Mouse (Mus musculus) CD4-positive naive resting alpha-beta T cell, adult 57 days (primary cell): ENCODE data around the gene Rdh5. TPM values are rescaled to one million over a fixed set of nuclear protein-coding genes. Genes with fewer than 3 reads are reported as not detected.

Experiments
- total RNA-seq: library from RNA; stranded (reverse); gene quantifications from one replicate; pipeline ENCODE4 v1.2.4, GENCODE M21; 2023

Gene Rdh5
- 12.7 TPM for total RNA-seq

GRCm38 (mm10) chr10:128922822-128923012 lies at the start of gene Rdh5:
Gene Rdh5, minus strand, starts transcription at chr10:128922888.

GRCm38 (mm10) chr10:128960590-128961584 lies 38.2 kb upstream of the Rdh5 start, which contains the start of gene Mettl7b:
Gene Mettl7b, minus strand, starts transcription at chr10:128960988.

GRCm38 (mm10) chr10:128933574-128933973 lies 10.9 kb upstream of the Rdh5 start, which contains the start of gene Itga7:
Gene Itga7, plus strand, starts transcription at chr10:128933818.

GRCm38 (mm10) chr10:128923935-128924334 lies 1.2 kb upstream of the Rdh5 start, which contains the start of gene Bloc1s1:
Gene Bloc1s1, minus strand, starts transcription at chr10:128924035.

GRCm38 (mm10) chr10:128900698-128901097 lies 22.0 kb downstream of the Rdh5 start, which contains the start of gene Cd63:
Gene Cd63, plus strand, starts transcription at chr10:128900989.

GRCm38 (mm10) chr10:128891296-128892094 lies 31.2 kb downstream of the Rdh5 start, which contains the start of gene Gdf11:
Gene Gdf11, minus strand, starts transcription at chr10:128891718.

Other genes starting within 250 kb of the Rdh5 start
- gene Suox, start 248.8 kb downstream of the Rdh5 start, total RNA-seq: 12.7 TPM
- 33.4 TPM for gene Rab5b, start 226.6 kb downstream of the Rdh5 start, total RNA-seq
- 0.53 TPM for gene Pmel, start 218.7 kb downstream of the Rdh5 start, total RNA-seq
- 33.1 TPM for gene Cdk2, start 217.9 kb downstream of the Rdh5 start, total RNA-seq
- 936 TPM for gene Dgka, start 178.0 kb downstream of the Rdh5 start, total RNA-seq
- 69.8 TPM for gene Pym1, start 175.0 kb downstream of the Rdh5 start, total RNA-seq
- gene Mmp19, start 132.0 kb downstream of the Rdh5 start, total RNA-seq: 0.83 TPM
- gene Dnajc14, start 118.8 kb downstream of the Rdh5 start, total RNA-seq: 64.0 TPM
- gene Tmem198b, start 118.5 kb downstream of the Rdh5 start, total RNA-seq: 7.8 TPM
- 42.1 TPM for gene Sarnp, start 105.6 kb downstream of the Rdh5 start, total RNA-seq
- 16.0 TPM for gene Ormdl2, start 101.2 kb downstream of the Rdh5 start, total RNA-seq
- gene Gdf11, start 31.2 kb downstream of the Rdh5 start, total RNA-seq: 11.5 TPM
- 2.3 TPM for gene Cd63, start 21.9 kb downstream of the Rdh5 start, total RNA-seq
- 54.9 TPM for gene Bloc1s1, start 1.1 kb upstream of the Rdh5 start, total RNA-seq
- gene Itga7, start 10.9 kb upstream of the Rdh5 start, total RNA-seq: 8.2 TPM
- not detected for gene Mettl7b, start 38.1 kb upstream of the Rdh5 start, total RNA-seq
- gene Olfr9, start 66.5 kb upstream of the Rdh5 start, total RNA-seq: 2.8 TPM
- not detected for gene Olfr763, start 87.9 kb upstream of the Rdh5 start, total RNA-seq
- not detected for gene Olfr764-ps1, start 117.0 kb upstream of the Rdh5 start, total RNA-seq
- gene Olfr765, start 127.1 kb upstream of the Rdh5 start, total RNA-seq: not detected
- not detected for gene Olfr766-ps1, start 146.1 kb upstream of the Rdh5 start, total RNA-seq
- gene Olfr767, start 160.0 kb upstream of the Rdh5 start, total RNA-seq: not detected
- gene Olfr768, start 176.5 kb upstream of the Rdh5 start, total RNA-seq: not detected
- not detected for gene Olfr769, start 195.0 kb upstream of the Rdh5 start, total RNA-seq
- gene Olfr770, start 216.1 kb upstream of the Rdh5 start, total RNA-seq: not detected
- not detected for gene Olfr771, start 241.9 kb upstream of the Rdh5 start, total RNA-seq